Mouse (Mus musculus) splenic B cell, adult 2 months (primary cell): ENCODE measurements around the gene Nln.

Experiments
- DNase-seq: peaks from one replicate; pipeline ENCODE4 v3.0.0-alpha.2; 2011; ENCODE audit warnings: low read depth, low spot score
- H3K27me3 ChIP-seq: 2 replicates; pipeline ENCODE4 v1.6.1; 2012; ENCODE audit warnings: mild to moderate bottlenecking, low read length, moderate library complexity, mixed read lengths; ENCODE audit not compliant: control insufficient read depth, poor library complexity, insufficient read depth, severe bottlenecking
- H3K36me3 ChIP-seq: 2 replicates; pipeline ENCODE4 v1.6.1; 2012; ENCODE audit warnings: mild to moderate bottlenecking, low read length, moderate library complexity, mixed read lengths; ENCODE audit not compliant: control insufficient read depth, poor library complexity, insufficient read depth, severe bottlenecking

Gene Nln

DNA sequence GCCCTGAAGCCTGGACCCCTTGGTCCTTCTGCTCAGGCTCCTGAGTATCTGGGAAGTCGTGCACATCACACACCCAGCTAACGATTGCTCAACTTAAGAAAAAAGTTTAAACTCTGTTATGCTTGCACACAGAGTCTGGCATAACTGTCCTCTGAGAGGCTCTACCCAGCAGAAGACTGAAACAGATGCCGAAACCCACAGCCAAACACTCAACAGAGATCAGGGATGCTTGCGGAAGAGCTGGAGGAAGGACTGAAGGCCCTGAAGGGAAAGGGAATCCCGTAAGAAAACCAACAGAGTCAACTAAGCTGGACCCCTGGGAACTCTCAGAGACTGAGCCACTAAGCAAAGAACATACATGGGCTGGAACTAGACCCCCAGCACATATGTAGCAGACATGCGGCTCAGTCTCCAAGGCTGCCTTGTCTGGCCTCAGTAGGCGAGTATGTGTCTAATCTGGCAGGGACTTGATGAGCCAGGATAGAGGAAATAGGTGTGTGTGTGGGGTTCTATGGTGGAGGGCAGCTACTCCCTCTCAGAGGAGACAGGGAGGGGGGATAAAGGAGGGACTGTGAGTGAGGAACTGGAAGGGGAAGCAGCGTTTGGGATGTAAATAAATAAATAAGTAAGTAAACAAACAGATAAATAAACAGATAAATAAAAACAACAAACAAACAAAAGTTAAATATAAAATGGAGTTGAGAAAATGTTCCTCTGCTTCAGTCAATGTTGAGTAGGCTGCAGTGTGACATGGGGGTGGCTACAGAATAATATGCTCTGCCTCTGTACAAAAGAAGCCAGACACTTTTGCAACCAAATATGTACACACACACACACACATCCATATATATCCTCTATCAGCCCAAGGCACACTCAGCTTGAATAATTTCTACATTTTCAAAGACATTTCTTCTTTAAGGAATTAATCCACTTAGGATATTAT lies 116.0 kb downstream of the Nln start:
- no peaks in the 10 kb centered on the region for H3K36me3 ChIP-seq
- no peaks in the 10 kb centered on the region for H3K27me3 ChIP-seq
- DNase-seq: no peak

DNA sequence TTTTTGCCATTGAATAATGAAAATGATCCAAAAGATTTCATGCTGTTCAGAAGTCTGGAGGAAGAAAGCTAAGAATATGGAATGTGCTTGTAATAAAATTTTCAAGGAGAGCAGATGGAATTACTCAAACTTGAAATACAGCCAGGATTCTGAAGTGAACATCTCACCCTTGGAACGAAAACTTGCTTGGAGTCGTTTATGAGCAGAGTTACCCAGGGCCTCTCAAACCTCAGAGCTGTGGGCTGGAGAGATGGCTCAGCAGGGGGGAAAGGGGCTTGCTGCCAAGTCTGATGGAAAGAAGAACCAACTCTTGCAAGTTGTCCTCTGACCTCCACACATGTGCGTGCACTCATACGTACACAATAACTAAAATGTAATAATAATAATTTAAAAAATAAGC lies 122.8 kb downstream of the Nln start:
- no peaks in the 10 kb centered on the region for H3K27me3 ChIP-seq
- no peak for DNase-seq
- H3K36me3 ChIP-seq: no peaks in the 10 kb centered on the region

DNA sequence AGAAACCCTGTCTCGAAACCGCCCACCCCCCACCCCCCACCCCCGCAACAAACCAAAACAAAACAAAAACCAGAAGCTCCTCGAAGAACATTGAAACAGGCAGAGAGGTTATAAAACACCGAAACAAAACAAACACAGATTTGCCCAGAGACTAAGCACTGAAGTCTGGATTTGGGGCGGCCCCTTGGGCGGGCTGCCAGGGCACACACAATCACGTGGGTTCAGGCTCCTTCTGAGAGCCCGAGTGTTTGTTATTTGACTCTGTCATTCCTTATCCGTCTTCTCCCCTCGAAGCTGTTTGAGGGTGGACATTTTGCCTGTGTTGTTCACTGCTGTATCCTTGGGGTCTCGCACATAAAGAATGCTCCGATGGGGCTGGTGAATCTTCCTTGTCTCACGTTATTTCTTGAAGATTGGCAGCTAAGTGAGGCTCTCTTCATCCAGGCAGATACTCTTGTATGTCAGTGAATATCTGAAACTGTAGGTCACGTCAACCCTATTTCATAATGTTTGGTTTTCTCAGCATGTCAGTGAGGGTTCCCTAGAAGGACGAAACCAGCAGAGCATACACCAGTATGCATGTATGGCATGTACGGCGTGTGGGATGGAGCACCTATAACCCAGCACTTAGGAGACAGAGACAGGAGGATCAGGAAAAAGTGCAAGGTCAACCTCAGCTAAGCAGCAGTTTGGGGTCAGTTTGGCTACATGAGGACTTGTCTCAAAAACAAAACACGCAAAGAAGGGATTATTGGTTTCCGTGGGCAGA lies 123.7 kb downstream of the Nln start:
- Histone ChIP-seq H3K36me3 (no peaks in the 10 kb centered on the region), H3K27me3 (no peaks in the 10 kb centered on the region)
- DNase-seq: no peak

DNA sequence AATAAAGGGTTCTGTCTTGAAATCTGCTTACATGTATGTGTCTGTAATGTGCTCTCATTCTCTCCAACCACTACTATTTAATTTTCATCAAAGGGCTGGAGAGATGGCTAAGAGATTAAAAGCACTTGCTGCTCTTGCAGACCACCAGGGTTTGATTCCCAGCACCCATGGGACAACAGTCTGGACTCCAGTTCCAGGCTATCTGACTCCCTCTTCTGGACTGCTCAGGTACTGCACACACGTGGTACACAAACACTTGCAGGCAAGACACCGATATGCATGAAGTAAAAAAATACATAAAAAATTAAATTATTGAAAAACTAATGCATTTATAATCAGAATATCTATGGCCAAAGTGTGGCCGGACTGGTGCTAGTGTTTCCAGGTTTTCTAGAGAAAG lies 127.0 kb downstream of the Nln start:
- no peak for DNase-seq
- no peaks in the 10 kb centered on the region for H3K36me3 ChIP-seq
- H3K27me3 ChIP-seq: no peaks in the 10 kb centered on the region

DNA sequence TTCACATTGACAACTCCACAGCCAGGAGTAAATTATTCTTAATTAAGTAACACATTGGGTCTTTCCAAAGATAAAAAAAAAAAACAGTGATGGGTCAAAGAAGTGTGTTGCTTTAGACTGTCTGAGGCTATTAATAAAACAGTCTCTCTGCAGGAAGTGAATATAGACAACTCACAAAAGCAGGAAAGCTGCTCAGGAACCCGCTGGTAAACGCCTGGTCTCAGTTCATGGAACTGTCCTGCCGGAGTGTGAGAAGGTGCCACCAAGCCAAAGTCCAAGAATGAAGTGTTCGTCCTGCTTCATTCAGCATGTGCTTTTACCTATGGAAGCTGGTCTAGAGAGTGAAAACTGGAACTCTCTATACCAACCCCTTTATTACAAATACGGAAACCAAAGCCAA lies 129.0 kb downstream of the Nln start:
- H3K36me3 ChIP-seq: no peaks in the 10 kb centered on the region
- H3K27me3 ChIP-seq: no peaks in the 10 kb centered on the region
- no peak for DNase-seq

DNA sequence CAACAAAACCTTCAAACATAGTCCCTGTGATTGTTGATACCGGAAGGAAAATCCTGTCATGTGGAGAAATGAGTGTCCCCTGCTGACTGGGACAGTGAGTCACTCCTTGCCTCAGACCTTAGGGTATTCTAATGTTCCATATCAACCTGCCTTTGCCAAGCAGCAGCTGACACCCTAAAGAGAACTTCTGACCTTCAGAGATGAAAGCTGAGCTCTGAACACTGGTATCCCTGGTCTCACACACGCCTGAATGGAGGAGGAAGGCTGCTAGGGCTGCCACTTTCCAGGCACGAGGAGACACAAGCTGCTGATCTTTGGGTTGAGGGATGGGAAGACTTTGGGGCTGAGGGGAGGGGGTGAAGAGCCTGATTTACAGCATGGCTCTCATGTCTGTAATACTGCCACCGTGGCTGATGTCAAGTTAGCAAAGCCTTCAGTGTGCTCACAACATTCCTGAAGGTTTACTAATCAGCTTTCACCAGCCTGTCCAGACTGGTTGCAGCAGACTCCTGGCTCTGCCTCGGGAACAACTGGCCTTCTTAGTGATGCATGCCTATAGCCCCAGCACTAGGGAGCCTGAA lies 131.0 kb downstream of the Nln start:
- H3K27me3 ChIP-seq: no peaks in the 10 kb centered on the region
- DNase-seq: no peak
- no peaks in the 10 kb centered on the region for H3K36me3 ChIP-seq

DNA sequence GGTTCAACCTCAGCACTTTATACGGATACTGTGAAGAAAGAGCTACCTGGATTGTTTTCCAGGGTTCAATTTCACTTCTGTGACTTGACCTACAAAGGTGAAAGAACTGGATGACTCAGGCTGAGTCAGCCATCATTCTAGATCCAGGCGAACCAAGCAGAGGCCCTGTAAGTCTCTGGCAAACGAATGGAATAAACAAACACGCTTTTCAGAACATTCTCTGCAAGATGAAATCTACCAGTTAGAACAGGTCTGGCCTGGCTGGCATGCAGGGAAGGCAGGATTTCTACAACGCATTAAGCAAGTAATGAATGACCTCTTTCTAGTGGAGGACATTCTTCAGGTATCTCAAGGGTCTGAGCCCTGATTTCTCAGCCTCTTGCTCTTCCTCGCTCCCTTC lies 131.6 kb downstream of the Nln start:
- H3K27me3 ChIP-seq: no peaks in the 10 kb centered on the region
- DNase-seq: no peak
- H3K36me3 ChIP-seq: no peaks in the 10 kb centered on the region

DNA sequence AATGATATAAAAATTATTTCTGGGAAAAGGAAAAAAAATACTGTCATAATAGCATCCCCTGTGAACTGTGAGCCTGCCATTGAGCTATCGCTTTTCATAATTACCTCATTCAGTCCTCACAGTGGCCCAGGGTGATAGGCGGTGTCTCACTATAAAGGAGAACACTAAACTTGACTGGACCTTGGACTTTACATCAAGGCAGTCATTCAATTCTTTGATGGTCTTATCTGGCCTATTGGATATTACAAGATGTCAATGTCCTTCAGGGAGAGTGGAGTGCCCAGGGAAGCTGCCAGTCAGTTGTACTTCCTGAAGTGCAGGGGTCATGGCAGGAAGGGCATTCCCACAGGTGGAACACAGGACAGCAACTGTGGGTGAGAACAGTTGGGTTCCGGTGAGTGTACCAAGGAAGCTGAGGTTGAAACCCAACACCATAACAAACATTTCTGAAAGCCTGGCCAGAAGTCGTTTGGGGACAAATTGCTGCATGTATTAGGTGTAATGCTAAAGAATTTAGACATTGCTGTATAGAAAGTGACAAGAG lies 133.2 kb downstream of the Nln start:
- no peak for DNase-seq
- H3K36me3 ChIP-seq: no peaks in the 10 kb centered on the region
- no peaks in the 10 kb centered on the region for H3K27me3 ChIP-seq

DNA sequence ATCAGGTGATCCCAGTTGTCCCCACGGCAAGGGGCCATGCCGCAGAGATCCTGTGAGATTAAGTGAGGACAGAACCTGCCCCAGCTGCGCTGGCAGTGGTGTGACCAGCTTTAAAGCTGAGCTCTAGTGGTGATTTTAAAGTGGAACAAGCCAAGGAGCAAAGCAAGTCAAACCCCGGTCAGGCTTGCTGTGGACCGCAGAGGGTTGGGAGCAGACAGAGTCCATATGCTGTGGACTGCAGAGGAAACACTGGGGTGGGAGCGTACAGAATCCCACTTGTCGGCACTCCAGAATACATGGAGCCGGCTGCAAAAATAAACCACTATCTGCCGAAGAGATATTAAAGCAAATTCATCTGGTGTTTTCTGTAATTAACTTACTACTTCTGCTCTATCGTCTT lies 134.3 kb downstream of the Nln start:
- no peaks in the 10 kb centered on the region for H3K36me3 ChIP-seq
- DNase-seq: no peak

DNA sequence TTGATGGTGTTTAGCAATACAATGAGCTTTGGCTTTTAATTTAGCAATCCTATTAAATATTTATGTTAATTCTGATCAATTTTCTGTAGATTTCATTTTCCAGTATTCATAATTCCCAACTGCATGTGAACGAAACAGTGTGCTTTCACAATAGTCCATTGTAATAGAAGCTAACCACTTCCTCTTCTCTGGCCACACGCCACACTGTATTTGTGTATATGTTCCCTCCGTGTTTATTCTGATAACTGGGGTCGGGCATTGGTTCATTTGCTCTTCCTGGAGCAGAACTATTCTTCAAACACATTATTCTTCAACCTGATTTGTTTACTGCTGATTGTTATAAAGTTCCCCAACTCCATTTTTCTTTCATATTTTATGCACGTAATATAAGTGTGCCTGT lies 135.4 kb downstream of the Nln start:
- no peaks in the 10 kb centered on the region for H3K36me3 ChIP-seq
- no peak for DNase-seq
- no peaks in the 10 kb centered on the region for H3K27me3 ChIP-seq

More for the DNA sequence above, 134.3 kb downstream of the Nln start:
- no peaks in the 10 kb centered on the region for H3K27me3 ChIP-seq
